Mouse (Mus musculus) megakaryocyte, embryonic 14.5 days (primary cell): ENCODE results near the gene Ugt1a1.

Experiments
- FLI1 ChIP-seq: IDR thresholded peaks from 2 replicates; pipeline ENCODE4 v1.6.1; 2012; ENCODE audit warnings: low read length, inconsistent platforms, mixed read lengths
- GATA1 ChIP-seq: IDR thresholded peaks from 3 replicates; pipeline ENCODE4 v1.6.1; 2012; ENCODE audit warnings: mixed read lengths, low read length, inconsistent platforms, borderline replicate concordance

GRCm38 (mm10) chr1:88255989-88256754 lies 44.4 kb downstream of the Ugt1a1 start:
- TF ChIP-seq GATA1 (no peak), FLI1 (no peak)
